Mouse (Mus musculus): ENCODE results near the gene Tsfm. TPM values are rescaled to one million over a fixed set of nuclear protein-coding genes. Genes with fewer than 3 reads are reported as not detected.
"Not testable (repeated sequence)": the region's sequence is repeated elsewhere in the genome, so short reads cannot be mapped to it uniquely, and the experiment has no call there.

Tsfm gene
- polyA plus RNA-seq, 1 experiment: 45.2 TPM

DNA sequence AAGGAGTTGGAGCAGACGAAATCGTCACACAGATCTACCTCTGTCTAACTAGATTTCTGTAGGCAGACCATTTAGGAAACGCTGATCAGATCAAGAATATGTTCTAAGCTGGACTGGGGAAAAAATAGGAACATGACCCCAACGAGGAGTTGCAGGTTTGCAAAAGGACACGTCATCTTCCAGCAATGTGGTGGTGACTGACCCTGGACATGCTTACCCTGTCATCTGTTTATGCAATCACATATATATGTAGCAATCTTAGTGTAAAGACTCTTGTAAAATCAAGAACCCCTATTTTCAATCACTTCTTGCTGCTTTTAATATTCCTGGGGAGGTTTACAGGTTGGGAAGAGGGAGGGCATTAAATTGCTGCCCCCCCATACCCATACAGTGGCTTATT lies 31.9 kb upstream of the Tsfm start:
- 0 out of 2 replicates have a peak, but pooled peaks cover 5% of the 10 kb centered on the region for H3K4me1 ChIP-seq (ENCODE audit: control insufficient read depth, insufficient read depth, low read length)
- 55% methylated on average over 5 of the region's 5 CpGs for WGBS

DNA sequence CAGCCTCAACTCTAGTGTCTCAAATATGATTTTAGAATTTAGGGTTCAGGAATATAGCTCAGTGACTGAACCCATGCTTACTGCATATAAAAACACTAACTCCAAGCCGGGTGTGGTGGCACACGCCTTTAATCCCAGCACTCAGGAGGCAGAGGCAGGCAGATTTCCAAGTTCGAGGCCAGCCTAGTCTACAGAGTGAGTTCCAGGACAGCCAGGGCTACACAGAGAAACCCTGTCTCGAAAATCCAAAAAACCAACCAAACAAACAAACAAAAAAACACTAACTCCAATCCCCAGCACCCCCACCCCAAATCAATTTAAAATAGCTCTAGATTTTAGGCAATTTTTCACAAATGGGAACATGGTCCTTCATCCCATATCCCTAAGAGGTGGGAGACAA lies 31.5 kb upstream of the Tsfm start:
- WGBS: 71% methylated on average over 4 of the region's 4 CpGs
- not testable (repeated sequence) for DNase-seq; H3K4me1 ChIP-seq (ENCODE audit: control insufficient read depth, insufficient read depth, low read length); H3K27me3 ChIP-seq (ENCODE audit: control insufficient read depth, insufficient read depth, low read length); H3K4me3 ChIP-seq (replicated peaks; ENCODE audit: insufficient read depth, low read depth, low read length); H3K27ac ChIP-seq (ENCODE audit: insufficient read depth, low read length)

More for the DNA sequence above, 31.9 kb upstream of the Tsfm start:
- TF ChIP-seq POLR2A (IDR thresholded peaks at IDR 0.05; ENCODE audit: borderline replicate concordance, insufficient read depth, low read length) (no peak), CTCF (IDR thresholded peaks at IDR 0.05; ENCODE audit: borderline replicate concordance, insufficient read depth, low read depth, low read length) (no peak)
- Histone ChIP-seq H3K27me3 (ENCODE audit: control insufficient read depth, insufficient read depth, low read length) (no peaks in the 10 kb centered on the region), H3K4me3 (replicated peaks; ENCODE audit: insufficient read depth, low read depth, low read length) (no peak overlapping the region), H3K27ac (ENCODE audit: insufficient read depth, low read length) (no peak overlapping the region; the same call in 1 of the 2 replicates)
- DNase-seq: no peak

DNA sequence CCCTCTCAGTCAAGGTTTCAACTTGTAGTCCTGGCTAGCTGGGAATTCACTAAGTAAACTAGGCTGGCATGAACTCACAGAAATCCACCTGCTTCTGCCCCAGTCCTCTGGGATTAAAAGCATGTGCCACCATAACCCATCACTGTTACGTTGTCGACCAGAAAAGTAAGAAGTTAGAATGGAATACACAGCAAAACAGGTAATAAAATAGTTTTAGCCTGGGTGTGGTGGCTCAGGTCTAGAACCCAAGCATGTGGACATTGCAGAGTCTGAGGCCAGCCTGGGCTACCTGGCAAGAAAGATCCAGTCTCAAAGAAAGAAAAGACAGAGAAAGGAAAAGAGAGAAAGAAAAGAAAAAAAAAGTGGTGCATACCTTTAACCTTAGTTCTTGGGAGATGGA lies 30.9 kb upstream of the Tsfm start:
- Histone ChIP-seq H3K4me1 (ENCODE audit: control insufficient read depth, insufficient read depth, low read length) (0 out of 2 replicates have a peak, but pooled peaks cover 5% of the 10 kb centered on the region), H3K27me3 (ENCODE audit: control insufficient read depth, insufficient read depth, low read length) (no peaks in the 10 kb centered on the region), H3K27ac (ENCODE audit: insufficient read depth, low read length) (no peak overlapping the region), H3K4me3 (replicated peaks; ENCODE audit: insufficient read depth, low read depth, low read length) (no peak overlapping the region)
- 62% methylated on average over 2 of the region's 2 CpGs for WGBS
- no peak for DNase-seq
- TF ChIP-seq CTCF (IDR thresholded peaks at IDR 0.05; ENCODE audit: borderline replicate concordance, insufficient read depth, low read depth, low read length) (no peak), POLR2A (IDR thresholded peaks at IDR 0.05; ENCODE audit: borderline replicate concordance, insufficient read depth, low read length) (no peak)

DNA sequence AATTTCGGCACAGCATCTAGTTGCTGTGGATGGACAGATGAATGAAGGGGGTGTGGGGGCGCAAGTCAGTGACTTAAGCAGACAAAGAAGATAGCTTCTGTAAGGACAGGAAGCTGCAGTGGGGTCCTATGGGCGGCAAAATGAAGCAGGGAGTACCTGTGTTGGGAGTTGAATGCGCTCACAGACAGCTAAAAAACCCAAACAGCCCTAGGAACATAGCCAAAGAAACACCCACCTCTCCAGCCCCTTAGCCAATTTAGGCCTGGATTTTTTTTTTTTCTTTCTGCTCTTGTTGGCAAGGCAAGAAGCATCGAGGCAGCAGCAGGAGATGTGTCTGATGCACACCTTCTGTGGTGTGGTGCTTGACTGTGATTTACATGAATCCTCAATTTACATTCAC lies 30.4 kb upstream of the Tsfm start:
- DNase-seq: no peak
- WGBS: 48% methylated on average over 5 of the region's 5 CpGs

DNA sequence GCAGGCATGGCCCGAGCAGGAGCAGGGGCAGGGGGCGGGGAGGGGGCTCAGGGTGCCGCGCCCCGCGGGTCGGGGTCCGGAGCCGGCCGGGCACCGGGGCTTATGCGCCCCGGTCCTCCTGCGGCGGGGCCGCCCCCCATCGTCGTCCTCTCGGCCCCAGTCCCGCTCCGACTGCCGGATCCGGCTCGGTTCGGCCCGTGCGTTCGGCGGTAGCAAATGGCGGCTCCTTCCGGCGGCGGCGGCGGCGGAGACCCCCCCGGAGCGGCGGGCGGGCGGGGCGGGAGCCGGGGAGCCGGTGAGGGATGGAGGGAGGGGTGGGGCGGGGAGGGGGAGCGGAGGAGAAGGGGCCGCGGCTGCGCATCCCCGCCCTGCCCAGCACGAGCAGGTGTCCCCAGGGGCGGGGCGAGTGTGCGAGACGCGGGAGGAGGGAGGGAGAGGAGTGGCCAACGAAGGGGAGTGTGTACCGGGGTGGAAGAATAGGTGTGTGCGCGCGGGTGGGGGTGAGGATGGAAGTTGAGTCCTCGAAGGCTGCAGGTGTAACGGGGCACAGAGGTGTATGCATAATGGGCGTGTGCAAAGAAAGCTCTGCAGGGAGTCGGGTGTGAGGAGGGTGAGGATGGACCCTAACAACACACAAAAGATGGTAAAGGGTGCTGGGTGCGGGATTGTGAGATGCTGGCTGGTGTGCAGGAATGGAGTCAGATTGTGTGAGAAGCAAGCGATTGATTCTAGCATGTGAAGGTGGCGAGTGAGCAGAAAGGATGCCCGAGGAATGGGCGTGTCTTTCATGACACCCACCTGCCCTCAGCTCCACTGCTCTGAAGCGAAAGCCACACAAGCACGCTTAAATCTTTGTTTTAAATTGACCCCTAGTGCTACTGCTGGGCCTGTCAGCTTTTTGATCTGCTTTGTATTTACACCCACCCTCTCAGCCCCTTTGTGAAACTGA lies 29.6 kb upstream of the Tsfm start, which contains the start of gene March9:
March9 (minus strand) TSS at position 217 of the 949 bp plus-strand sequence.
- Histone ChIP-seq H3K27ac (ENCODE audit: insufficient read depth, low read length) (peak within 1 kb of the TSS; percentile 9; the same call in 1 of the 2 replicates), H3K27me3 (ENCODE audit: control insufficient read depth, insufficient read depth, low read length) (no peaks in the 10 kb centered on the region), H3K4me3 (replicated peaks; ENCODE audit: insufficient read depth, low read depth, low read length) (peak within 1 kb of the TSS; percentile 87), H3K4me1 (ENCODE audit: control insufficient read depth, insufficient read depth, low read length) (peaks cover 5% of the 10 kb centered on the region; the same call in 1 of the 2 replicates)
- TF ChIP-seq POLR2A (IDR thresholded peaks at IDR 0.05; ENCODE audit: borderline replicate concordance, insufficient read depth, low read length): no peak
- no peak for TF ChIP-seq CTCF (IDR thresholded peaks at IDR 0.05; ENCODE audit: borderline replicate concordance, insufficient read depth, low read depth, low read length)
- peak; percentile 88 to 93 for DNase-seq
- 1% methylated on average over 47 of the region's 72 CpGs for WGBS

More for the DNA sequence above, 30.4 kb upstream of the Tsfm start:
- Histone ChIP-seq H3K27ac (ENCODE audit: insufficient read depth, low read length) (no peak overlapping the region), H3K4me1 (ENCODE audit: control insufficient read depth, insufficient read depth, low read length) (0 out of 2 replicates have a peak, but pooled peaks cover 5% of the 10 kb centered on the region), H3K27me3 (ENCODE audit: control insufficient read depth, insufficient read depth, low read length) (no peaks in the 10 kb centered on the region), H3K4me3 (replicated peaks; ENCODE audit: insufficient read depth, low read depth, low read length) (no peak overlapping the region)
- TF ChIP-seq POLR2A (IDR thresholded peaks at IDR 0.05; ENCODE audit: borderline replicate concordance, insufficient read depth, low read length): no peak
- no peak for TF ChIP-seq CTCF (IDR thresholded peaks at IDR 0.05; ENCODE audit: borderline replicate concordance, insufficient read depth, low read depth, low read length)

DNA sequence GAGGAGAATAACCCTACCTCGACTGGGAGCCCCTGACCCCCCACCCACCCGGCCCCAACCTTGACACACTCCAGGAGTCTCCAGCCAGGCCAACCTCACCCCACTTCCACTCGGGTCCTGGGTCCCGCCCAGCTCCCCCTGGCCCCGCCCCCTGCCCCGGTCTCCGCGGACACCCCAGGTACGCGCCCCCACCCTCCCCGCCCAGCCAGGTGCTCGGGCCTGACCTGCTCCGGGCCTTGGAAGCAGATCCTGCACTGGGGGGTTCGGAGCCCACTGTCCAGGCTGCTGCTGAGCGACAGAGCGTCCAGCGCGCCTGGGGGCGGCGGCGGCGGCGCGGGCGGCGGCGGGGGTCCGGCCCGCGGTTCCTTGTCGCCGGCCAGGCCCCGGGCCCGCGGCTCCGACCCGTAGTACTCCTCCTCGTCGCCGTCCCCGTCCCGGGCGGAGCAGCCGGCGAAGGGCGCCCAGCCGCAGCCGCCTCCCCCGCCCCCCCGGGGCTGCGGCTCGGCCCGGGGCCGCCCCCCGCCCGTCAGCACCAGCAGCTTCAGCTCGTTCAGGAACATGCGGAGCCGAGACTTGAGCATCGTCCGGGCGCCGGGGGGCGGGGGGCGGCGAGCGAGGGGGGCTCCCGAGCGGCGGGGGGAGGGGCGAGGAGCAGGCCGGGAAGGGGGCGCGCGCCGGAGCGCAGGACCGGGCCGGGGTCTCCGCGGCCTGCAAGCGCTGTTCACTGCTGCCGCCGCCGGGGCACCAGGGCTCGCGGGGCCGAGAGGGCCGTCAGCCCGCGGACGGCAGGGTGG lies 28.7 kb upstream of the Tsfm start:
- Histone ChIP-seq H3K27ac (ENCODE audit: insufficient read depth, low read length) (no peak overlapping the region), H3K4me1 (ENCODE audit: control insufficient read depth, insufficient read depth, low read length) (peaks cover 2% of the 10 kb centered on the region; the same call in 1 of the 2 replicates), H3K4me3 (replicated peaks; ENCODE audit: insufficient read depth, low read depth, low read length) (peak overlapping the region; percentile 61), H3K27me3 (ENCODE audit: control insufficient read depth, insufficient read depth, low read length) (no peaks in the 10 kb centered on the region)
- WGBS: 2% methylated on average over 71 of the region's 92 CpGs
- TF ChIP-seq CTCF (IDR thresholded peaks at IDR 0.05; ENCODE audit: borderline replicate concordance, insufficient read depth, low read depth, low read length) (no peak), POLR2A (IDR thresholded peaks at IDR 0.05; ENCODE audit: borderline replicate concordance, insufficient read depth, low read length) (no peak)
- peak in 1 of 2 experiments; percentile 45 for DNase-seq

DNA sequence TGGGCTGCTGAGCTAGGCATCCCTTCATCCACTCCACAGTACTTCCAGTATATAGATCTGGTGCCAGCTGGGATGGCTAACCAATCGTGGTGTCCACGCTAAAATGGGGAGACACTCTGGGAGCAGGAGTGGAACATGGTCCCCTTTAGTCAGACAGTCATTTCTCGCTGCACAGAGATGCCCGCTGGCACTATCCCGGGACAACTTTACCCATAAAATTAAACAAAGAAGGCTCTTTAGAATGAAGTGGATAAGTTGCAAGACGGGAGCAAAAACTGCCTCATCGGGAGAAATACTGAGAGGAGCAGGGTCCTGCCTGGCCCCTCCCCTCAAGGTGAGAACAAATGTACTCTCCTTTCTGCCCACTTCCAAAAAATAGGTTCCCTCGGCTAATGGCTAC lies 28.1 kb upstream of the Tsfm start:
- TF ChIP-seq POLR2A (IDR thresholded peaks at IDR 0.05; ENCODE audit: borderline replicate concordance, insufficient read depth, low read length) (no peak), CTCF (IDR thresholded peaks at IDR 0.05; ENCODE audit: borderline replicate concordance, insufficient read depth, low read depth, low read length) (no peak)
- Histone ChIP-seq H3K4me1 (ENCODE audit: control insufficient read depth, insufficient read depth, low read length) (no peaks in the 10 kb centered on the region; the same call in 1 of the 2 replicates), H3K27ac (ENCODE audit: insufficient read depth, low read length) (no peak overlapping the region), H3K27me3 (ENCODE audit: control insufficient read depth, insufficient read depth, low read length) (no peaks in the 10 kb centered on the region), H3K4me3 (replicated peaks; ENCODE audit: insufficient read depth, low read depth, low read length) (peak overlapping the region; percentile 61)
- peak in 1 of 2 experiments; percentile 38 for DNase-seq
- 2% methylated on average over 8 of the region's 8 CpGs for WGBS
